Mouse (Mus musculus) brain, embryonic 14.5 days (tissue): ENCODE measurements around the gene Colca2. TPM values are rescaled to one million over a fixed set of nuclear protein-coding genes. Genes with fewer than 3 reads are reported as not detected.

Experiments
- DNase-seq: peaks from one replicate; pipeline ENCODE4 v3.0.0-alpha.2; 2011; ENCODE audit warnings: low read depth
- CTCF ChIP-seq: fragments of 200-500 bp; IDR thresholded peaks from 2 replicates; pipeline ENCODE4 v1.5.1; 2012; ENCODE audit warnings: inconsistent platforms, mild to moderate bottlenecking, moderate library complexity, borderline replicate concordance; ENCODE audit not compliant: insufficient read depth, insufficient read length; ENCODE audit errors: extremely low read depth
- POLR2A ChIP-seq: fragments of 200-500 bp; IDR thresholded peaks from 2 replicates; pipeline ENCODE4 v1.6.1; 2012; ENCODE audit warnings: mild to moderate bottlenecking, inconsistent platforms, borderline replicate concordance; ENCODE audit not compliant: poor library complexity, insufficient read depth, insufficient read length, severe bottlenecking; ENCODE audit errors: extremely low read depth
- polyA plus RNA-seq: library from polyadenylated mRNA; depleted of rRNA; stranded (reverse); fragments of >200 nt; gene quantifications from 2 replicates; pipeline ENCODE4 v1.2.3, GENCODE M21; 2012; rRNA removed

The Colca2 gene
- polyA plus RNA-seq, 1 experiment = 1.1 TPM

GRCm38 (mm10) chr9:51238741-51239385 lies 39.5 kb downstream of the Colca2 start:
- DNase-seq = peak; percentile 75
- no peak for TF ChIP-seq POLR2A
- no peak for TF ChIP-seq CTCF

DNA sequence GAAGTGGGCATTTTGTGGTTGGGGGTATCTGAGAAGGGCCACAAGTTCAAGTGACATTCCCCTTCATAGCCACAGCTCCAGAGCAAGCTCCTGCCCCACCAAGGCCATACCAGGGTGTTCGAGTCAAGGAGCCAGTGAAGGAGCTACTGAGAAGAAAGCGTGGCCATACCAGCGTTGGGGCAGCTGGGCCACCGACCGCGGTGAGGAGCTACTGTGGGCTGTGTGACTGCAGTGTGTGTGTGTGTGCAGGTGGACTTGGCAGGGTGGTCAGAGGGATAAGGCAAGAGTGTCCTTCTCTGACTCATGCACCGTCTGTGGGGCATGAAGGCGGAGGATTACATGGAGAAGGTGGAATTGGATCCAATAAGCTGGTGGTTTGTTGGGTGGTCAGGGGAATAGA lies 46.2 kb downstream of the Colca2 start:
- TF ChIP-seq POLR2A (no peak), CTCF (no peak)
- no peak for DNase-seq

GRCm38 (mm10) chr9:51230701-51231389 lies 47.5 kb downstream of the Colca2 start:
- no peak for TF ChIP-seq CTCF
- TF ChIP-seq POLR2A = no peak
- DNase-seq = no peak

GRCm38 (mm10) chr9:51225636-51226166 lies 52.7 kb downstream of the Colca2 start:
- no peak for DNase-seq
- TF ChIP-seq CTCF = no peak
- TF ChIP-seq POLR2A = no peak

Other genes starting within 250 kb of the Colca2 start
- not detected in 2 replicates for gene Btg4, start 217.7 kb downstream of the Colca2 start, polyA plus RNA-seq
- 0.71 and 1.4 TPM in 2 replicates for gene Layn, start 201.5 kb downstream of the Colca2 start, polyA plus RNA-seq
- gene 4833427G06Rik, start 176.5 kb downstream of the Colca2 start, polyA plus RNA-seq = 0.63 and 0.72 TPM in 2 replicates
- 0.01 and 0.04 TPM in 2 replicates for gene Gm32742, start 113.1 kb downstream of the Colca2 start, polyA plus RNA-seq
- gene Pou2af1, start 64.9 kb downstream of the Colca2 start, polyA plus RNA-seq = 0.13 and 0.18 TPM in 2 replicates
- gene 1810046K07Rik, start 50.3 kb upstream of the Colca2 start, polyA plus RNA-seq = not detected in 2 replicates